8 mouse cellular contexts compared by ENCODE assay signal in the genomic region with DNA sequence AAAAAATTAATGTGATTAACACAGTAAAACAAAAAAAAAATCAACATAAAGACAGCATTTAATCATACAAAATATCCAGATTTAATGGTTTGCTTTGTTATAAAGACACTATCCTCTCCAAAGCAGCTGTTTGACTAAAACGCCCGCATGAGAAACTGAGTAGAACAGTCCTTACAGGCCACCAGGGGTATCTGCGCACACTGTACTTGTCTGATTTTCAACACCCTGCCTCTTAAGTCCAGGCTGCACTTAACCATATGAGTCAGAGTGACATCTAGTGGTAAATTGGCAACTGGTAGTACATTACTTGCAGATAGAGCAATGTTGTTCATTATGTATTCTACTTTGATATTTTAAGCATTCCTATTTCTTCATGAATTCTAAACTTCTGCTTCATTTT.
DNase-seq lines count a peak whose midpoint lies in the region; ATAC-seq and TF ChIP-seq lines count a peak whose summit lies in the region.

No protein-coding gene starts in this region.

- no peak overlapping the region for H3K4me3 ChIP-seq in heart, embryonic 10.5 days
- H3K4me3 ChIP-seq in heart, embryonic 12.5 days: no peak overlapping the region
- no peak overlapping the region for H3K4me3 ChIP-seq in ES-E14 (ENCODE audit: insufficient read depth in 1 of 2, low read depth in 1 of 2, low read length in 2 of 2, poor library complexity in 1 of 2, severe bottlenecking in 1 of 2)
- H3K4me3 ChIP-seq in limb, embryonic 13.5 days: no peak overlapping the region

- no peaks in the 10 kb centered on the region for H3K9me3 ChIP-seq in heart, embryonic 10.5 days
- H3K9me3 ChIP-seq in heart, embryonic 12.5 days (replicated peaks): no peaks in the 10 kb centered on the region
- no peaks in the 10 kb centered on the region for H3K9me3 ChIP-seq in ES-E14 (ENCODE audit: control insufficient read depth, insufficient read depth, low read depth, low read length)
- no peaks in the 10 kb centered on the region for H3K9me3 ChIP-seq in limb, embryonic 13.5 days

- H3K36me3 ChIP-seq in heart, embryonic 10.5 days: no peaks in the 10 kb centered on the region
- H3K36me3 ChIP-seq in heart, embryonic 12.5 days: no peaks in the 10 kb centered on the region
- H3K36me3 ChIP-seq in ES-E14 (ENCODE audit: control insufficient read depth, insufficient read depth, low read length, poor library complexity, severe bottlenecking): no peaks in the 10 kb centered on the region
- no peaks in the 10 kb centered on the region for H3K36me3 ChIP-seq in limb, embryonic 13.5 days

- in situ Hi-C loops in ES-E14 (cut with MboI; ENCODE audit: low sequenced_read_pairs in 2 of 2, unreplicated experiment in 2 of 2): loop anchor here in 1 of 2 experiments (25.0 kb wide), 1 partner anchor 301 kb away; no protein-coding TSS in a partner anchor

- H3K27ac ChIP-seq in heart, embryonic 10.5 days: no peak overlapping the region
- H3K27ac ChIP-seq in heart, embryonic 12.5 days (ENCODE audit: poor library complexity, severe bottlenecking): no peak overlapping the region
- no peak overlapping the region for H3K27ac ChIP-seq in ES-E14 (ENCODE audit: insufficient read depth, low read depth, low read length, poor library complexity, severe bottlenecking)
- no peak overlapping the region for H3K27ac ChIP-seq in limb, embryonic 13.5 days

- H3K27me3 ChIP-seq in heart, embryonic 10.5 days (ENCODE audit: insufficient read depth, poor library complexity, severe bottlenecking): no peaks in the 10 kb centered on the region
- no peaks in the 10 kb centered on the region for H3K27me3 ChIP-seq in heart, embryonic 12.5 days (replicated peaks)
- H3K27me3 ChIP-seq in limb, embryonic 13.5 days: no peaks in the 10 kb centered on the region

- no peak overlapping the region for H3K4me2 ChIP-seq in heart, embryonic 12.5 days
- H3K4me2 ChIP-seq in limb, embryonic 13.5 days (replicated peaks): no peak overlapping the region

- ATAC-seq in heart, embryonic 12.5 days (ENCODE audit: insufficient number of reproducible peaks, low FRiP score): no peak
- peak; percentile 99 for ATAC-seq in hematopoietic stem cell, adult 5-6 weeks (replicated peaks in 1 of 2; ENCODE audit: insufficient read depth in 1 of 2, low FRiP score in 2 of 2, low TSS enrichment in 1 of 2, low read depth in 1 of 2, poor library complexity in 2 of 2, severe bottlenecking in 2 of 2)
- peak; percentile 86; the same call in 1 of the 2 replicates for ATAC-seq in limb, embryonic 13.5 days (ENCODE audit: low FRiP score, low read depth)

- 17% methylated on average over 3 of the region's 3 CpGs for WGBS in heart, embryonic 10.5 days
- 17% methylated on average over 3 of the region's 3 CpGs for WGBS in heart, embryonic 12.5 days
- WGBS in limb, embryonic 13.5 days: 38% methylated on average over 3 of the region's 3 CpGs

- DNase-seq in heart, embryonic 10.5 days (ENCODE audit: low spot score): peak; percentile 76
- DNase-seq in ES-E14 (ENCODE audit: low read depth, low spot score): peak; percentile 31
- DNase-seq in cerebellum, postnatal 10 days: peak; percentile 60 to 78
- DNase-seq in natural killer cell, adult 2 months (ENCODE audit: low spot score in 2 of 2): peak; percentile 17 to 42
- no peak for DNase-seq in ovary, postnatal 36 days (ENCODE audit: low spot score)

- H3K4me1 ChIP-seq in heart, embryonic 10.5 days: no peaks in the 10 kb centered on the region
- no peaks in the 10 kb centered on the region for H3K4me1 ChIP-seq in heart, embryonic 12.5 days (replicated peaks)
- H3K4me1 ChIP-seq in ES-E14 (ENCODE audit: control insufficient read depth in 2 of 2, insufficient read depth in 2 of 2, low read length in 2 of 2, poor library complexity in 1 of 2): no peaks in the 10 kb centered on the region
- no peaks in the 10 kb centered on the region for H3K4me1 ChIP-seq in limb, embryonic 13.5 days

- no peak overlapping the region for H3K9ac ChIP-seq in heart, embryonic 12.5 days
- H3K9ac ChIP-seq in ES-E14 (ENCODE audit: insufficient read depth, low read depth, low read length, poor library complexity, severe bottlenecking): no peak overlapping the region
- H3K9ac ChIP-seq in limb, embryonic 13.5 days: no peak overlapping the region

TF ChIP-seq in ES-E14, 5 proteins besides CTCF, POLR2A, EP300 and RAD21:
- no peak for TF ChIP-seq ZNF384 (IDR thresholded peaks at IDR 0.05; ENCODE audit: low read depth, low read length)
- TF ChIP-seq HCFC1 (IDR thresholded peaks at IDR 0.05; ENCODE audit: borderline replicate concordance, insufficient read depth, low read length): no peak
- no peak for TF ChIP-seq MAFK (IDR thresholded peaks at IDR 0.05; ENCODE audit: insufficient read depth, low read depth, low read length)
- TF ChIP-seq ZC3H11A (IDR thresholded peaks at IDR 0.05; ENCODE audit: borderline replicate concordance, low read depth, low read length): peak; percentile 61; the same call in 1 of the 2 replicates
